Mouse (Mus musculus) induced T-regulatory cell, adult 2 months (primary cell): ENCODE measurements around the gene Camk2d.

Experiments
- DNase-seq: peaks from one replicate; pipeline ENCODE4 v3.0.0-alpha.2; 2012; ENCODE audit warnings: low read depth

The Camk2d gene

GRCm38 (mm10) chr3:126690627-126691505 lies 94.8 kb downstream of the Camk2d start:
- peak; percentile 71 for DNase-seq

GRCm38 (mm10) chr3:126691565-126691964 lies 95.5 kb downstream of the Camk2d start:
- DNase-seq: no peak

GRCm38 (mm10) chr3:126692797-126693196 lies 96.7 kb downstream of the Camk2d start:
- no peak for DNase-seq

- peak; percentile 78 for DNase-seq
Observed at GRCm38 (mm10) chr3:126693302-126693701, 97.2 kb downstream of the Camk2d start.

GRCm38 (mm10) chr3:126695456-126696293 lies 99.6 kb downstream of the Camk2d start:
- DNase-seq: no peak

- no peak for DNase-seq
Observed at GRCm38 (mm10) chr3:126696620-126697019, 100.5 kb downstream of the Camk2d start.

- DNase-seq: no peak
Observed at GRCm38 (mm10) chr3:126699740-126700139, 103.6 kb downstream of the Camk2d start.

- DNase-seq: no peak
Observed at GRCm38 (mm10) chr3:126701067-126701466, 105.0 kb downstream of the Camk2d start.

- no peak for DNase-seq
Observed at GRCm38 (mm10) chr3:126701586-126701985, 105.5 kb downstream of the Camk2d start.

- DNase-seq: no peak
Observed at GRCm38 (mm10) chr3:126705490-126705889, 109.4 kb downstream of the Camk2d start.

GRCm38 (mm10) chr3:126714281-126714680 lies 118.2 kb downstream of the Camk2d start:
- DNase-seq: no peak

- DNase-seq: no peak
Observed at GRCm38 (mm10) chr3:126723021-126723449, 126.9 kb downstream of the Camk2d start.

- DNase-seq: no peak
Observed at GRCm38 (mm10) chr3:126723458-126723857, 127.4 kb downstream of the Camk2d start.

GRCm38 (mm10) chr3:126725647-126726046 lies 129.5 kb downstream of the Camk2d start:
- no peak for DNase-seq

- no peak for DNase-seq
Observed at GRCm38 (mm10) chr3:126727387-126727786, 131.3 kb downstream of the Camk2d start.

- DNase-seq: no peak
Observed at GRCm38 (mm10) chr3:126730411-126730810, 134.3 kb downstream of the Camk2d start.

- no peak for DNase-seq
Observed at GRCm38 (mm10) chr3:126732323-126732722, 136.2 kb downstream of the Camk2d start.

GRCm38 (mm10) chr3:126734533-126734932 lies 138.4 kb downstream of the Camk2d start:
- no peak for DNase-seq

- DNase-seq: no peak
Observed at GRCm38 (mm10) chr3:126735211-126735610, 139.1 kb downstream of the Camk2d start.

GRCm38 (mm10) chr3:126737128-126737527 lies 141.0 kb downstream of the Camk2d start:
- no peak for DNase-seq

- no peak for DNase-seq
Observed at GRCm38 (mm10) chr3:126740146-126740545, 144.0 kb downstream of the Camk2d start.

GRCm38 (mm10) chr3:126744432-126745133 lies 148.5 kb downstream of the Camk2d start:
- no peak for DNase-seq
